Mouse (Mus musculus) liver, embryonic 16.5 days (tissue): ENCODE measurements around the gene Ddi2. TPM values are rescaled to one million over a fixed set of nuclear protein-coding genes. Genes with fewer than 3 reads are reported as not detected.

Source experiments
- ATAC-seq: fragments of 200-750 bp; cut with Nextera tagmentation; 2 replicates; pipeline ENCODE4 v1.8.0; 2017; ENCODE audit warnings: low read depth, mild to moderate bottlenecking, moderate number of reproducible peaks, moderate library complexity
- H3K27ac ChIP-seq: fragments of 300-500 bp; sonication (generic); 2 replicates; pipeline ENCODE4 v1.5.1; 2014; ENCODE audit warnings: mild to moderate bottlenecking, low read length
- H3K27me3 ChIP-seq: fragments of 300-500 bp; sonication (generic); 2 replicates; pipeline ENCODE4 v1.6.1; 2014; ENCODE audit warnings: low read depth, low read length, mixed read lengths; ENCODE audit not compliant: control insufficient read depth, insufficient read depth
- H3K36me3 ChIP-seq: fragments of 300-500 bp; sonication (generic); 2 replicates; pipeline ENCODE4 v1.6.1; 2014; ENCODE audit warnings: mild to moderate bottlenecking; ENCODE audit not compliant: control insufficient read depth, insufficient read depth
- H3K4me1 ChIP-seq: fragments of 300-500 bp; sonication (generic); 2 replicates; pipeline ENCODE4 v1.6.1; 2014; ENCODE audit warnings: low read depth, low read length, mixed read lengths; ENCODE audit not compliant: control insufficient read depth
- H3K4me2 ChIP-seq: fragments of 300-500 bp; sonication (generic); 2 replicates; pipeline ENCODE4 v1.6.1; 2014; ENCODE audit warnings: low read depth, low read length, mixed read lengths
- H3K4me3 ChIP-seq: fragments of 300-500 bp; sonication (generic); 2 replicates; pipeline ENCODE4 v1.5.1; 2014; ENCODE audit warnings: low read depth, mild to moderate bottlenecking, low read length
- H3K9ac ChIP-seq: fragments of 300-500 bp; sonication (generic); 2 replicates; pipeline ENCODE4 v1.6.1; 2014; ENCODE audit warnings: low read depth, low read length
- H3K9me3 ChIP-seq: fragments of 300-500 bp; sonication (generic); replicated peaks from 2 replicates; pipeline ENCODE4 v1.6.1; 2016; ENCODE audit warnings: low read length; ENCODE audit not compliant: control insufficient read depth
- WGBS: fragments of 180-500 bp; shearing (Covaris S2); extraction: QIAGEN DNeasy Blood & Tissue Kit; methylation state at CpG from one replicate; pipeline ENCODE4 v1.1.7; 2014; ENCODE audit not compliant: insufficient replicate concordance; 5-methylcytosine and 5-hydroxymethylcytosine counted together
- polyA plus RNA-seq: library from polyadenylated mRNA; unstranded; fragments of >200 nt; fragmentation: Nextera tagmentation; extraction: Ambion mirVana; gene quantifications from 2 replicates; pipeline ENCODE4 v1.2.1, GENCODE M21; 2015

The Ddi2 gene
- polyA plus RNA-seq, 1 experiment from 2014 or later: 14.5 TPM

- Histone ChIP-seq H3K4me1 (peaks cover 36% of the 10 kb centered on the region), H3K36me3 (no peaks in the 10 kb centered on the region), H3K9ac (peak overlapping the region; percentile 33; the same call in 1 of the 2 replicates), H3K9me3 (no peaks in the 10 kb centered on the region), H3K4me2 (0 out of 2 replicates have a peak overlapping the region, but pooled peaks have one; percentile 2), H3K27ac (peak overlapping the region; percentile 73), H3K4me3 (no peak overlapping the region), H3K27me3 (no peaks in the 10 kb centered on the region)
- ATAC-seq: no peak
- WGBS: 53% methylated on average over 11 of the region's 11 CpGs
Measured at GRCm38 (mm10) chr4:141749557-141749956, 26.3 kb upstream of the Ddi2 start.

- no peaks in the 10 kb centered on the region for H3K9me3 ChIP-seq
- H3K4me2 ChIP-seq: peak within 1 kb of the TSS; percentile 26
- ATAC-seq: no peak
- peaks cover 27% of the 10 kb centered on the region for H3K4me1 ChIP-seq
- H3K9ac ChIP-seq: peak within 1 kb of the TSS; percentile 51
- H3K27ac ChIP-seq: peak within 1 kb of the TSS; percentile 66
- WGBS: 32% methylated on average over 24 of the region's 25 CpGs
- no peaks in the 10 kb centered on the region for H3K36me3 ChIP-seq
- H3K4me3 ChIP-seq: peak within 1 kb of the TSS; percentile 51
- no peaks in the 10 kb centered on the region for H3K27me3 ChIP-seq
Measured at GRCm38 (mm10) chr4:141746578-141747346, 23.5 kb upstream of the Ddi2 start, which contains the start of gene Agmat. Agmat (plus strand) TSS chr4:141746672.

- no peaks in the 10 kb centered on the region for H3K36me3 ChIP-seq
- no peak overlapping the region for H3K4me3 ChIP-seq
- WGBS: 70% methylated on average over 4 of the region's 4 CpGs
- no peak overlapping the region for H3K9ac ChIP-seq
- H3K27me3 ChIP-seq: no peaks in the 10 kb centered on the region
- no peaks in the 10 kb centered on the region for H3K9me3 ChIP-seq
- H3K27ac ChIP-seq: peak overlapping the region; percentile 76
- no peak for ATAC-seq
- no peak overlapping the region for H3K4me2 ChIP-seq
- H3K4me1 ChIP-seq: peaks cover 16% of the 10 kb centered on the region
Measured at GRCm38 (mm10) chr4:141742381-141742780, 19.2 kb upstream of the Ddi2 start.

- WGBS: 55% methylated on average over 9 of the region's 9 CpGs
- no peaks in the 10 kb centered on the region for H3K36me3 ChIP-seq
- ATAC-seq: peak; percentile 93
- peak overlapping the region; percentile 76 for H3K27ac ChIP-seq
- H3K4me2 ChIP-seq: no peak overlapping the region
- no peak overlapping the region for H3K4me3 ChIP-seq
- no peaks in the 10 kb centered on the region for H3K9me3 ChIP-seq
- no peak overlapping the region for H3K9ac ChIP-seq
- no peaks in the 10 kb centered on the region for H3K27me3 ChIP-seq
- H3K4me1 ChIP-seq: peaks cover 13% of the 10 kb centered on the region
Measured at GRCm38 (mm10) chr4:141741856-141742255, 18.6 kb upstream of the Ddi2 start.

GRCm38 (mm10) chr4:141738015-141738414, 14.8 kb upstream of the Ddi2 start:
- Histone ChIP-seq H3K9me3 (no peaks in the 10 kb centered on the region), H3K4me1 (peaks cover 19% of the 10 kb centered on the region), H3K27me3 (no peaks in the 10 kb centered on the region), H3K4me3 (no peak overlapping the region), H3K4me2 (no peak overlapping the region), H3K9ac (no peak overlapping the region), H3K36me3 (no peaks in the 10 kb centered on the region), H3K27ac (no peak overlapping the region)
- WGBS: 66% methylated on average over 8 of the region's 8 CpGs
- no peak for ATAC-seq

- 35% methylated on average over 4 of the region's 4 CpGs for WGBS
- H3K27ac ChIP-seq: no peak overlapping the region
Measured at GRCm38 (mm10) chr4:141736856-141737255, 13.6 kb upstream of the Ddi2 start.

GRCm38 (mm10) chr4:141735206-141735560, 12.0 kb upstream of the Ddi2 start:
- Histone ChIP-seq H3K9ac (no peak overlapping the region), H3K4me2 (peak overlapping the region; percentile 63), H3K27me3 (no peaks in the 10 kb centered on the region), H3K4me1 (peaks cover 15% of the 10 kb centered on the region), H3K36me3 (no peaks in the 10 kb centered on the region), H3K9me3 (no peaks in the 10 kb centered on the region), H3K4me3 (peak overlapping the region; percentile 46), H3K27ac (no peak overlapping the region)
- ATAC-seq: no peak
- 24% methylated on average over 9 of the region's 9 CpGs for WGBS

More at GRCm38 (mm10) chr4:141736856-141737255, 13.6 kb upstream of the Ddi2 start:
- Histone ChIP-seq H3K27me3 (no peaks in the 10 kb centered on the region), H3K4me1 (peaks cover 16% of the 10 kb centered on the region), H3K9me3 (no peaks in the 10 kb centered on the region), H3K36me3 (no peaks in the 10 kb centered on the region), H3K4me3 (no peak overlapping the region), H3K9ac (no peak overlapping the region), H3K4me2 (no peak overlapping the region)
- no peak for ATAC-seq

- peak; percentile 94 for ATAC-seq
Measured at GRCm38 (mm10) chr4:141734446-141735205, 11.4 kb upstream of the Ddi2 start.

GRCm38 (mm10) chr4:141731766-141732165, 8.5 kb upstream of the Ddi2 start:
- peak; percentile 60 for ATAC-seq
- WGBS: 46% methylated on average over 5 of the region's 5 CpGs
- no peak overlapping the region for H3K4me3 ChIP-seq

More at GRCm38 (mm10) chr4:141734446-141735205, 11.4 kb upstream of the Ddi2 start:
- H3K27ac ChIP-seq: peak overlapping the region; percentile 35; the same call in 1 of the 2 replicates
- WGBS: 9% methylated on average over 24 of the region's 24 CpGs
- peaks cover 15% of the 10 kb centered on the region for H3K4me1 ChIP-seq
- no peaks in the 10 kb centered on the region for H3K9me3 ChIP-seq
- no peaks in the 10 kb centered on the region for H3K27me3 ChIP-seq
- peak overlapping the region; percentile 46 for H3K4me3 ChIP-seq
- H3K4me2 ChIP-seq: peak overlapping the region; percentile 63
- H3K9ac ChIP-seq: peak overlapping the region; percentile 24; the same call in 1 of the 2 replicates
- no peaks in the 10 kb centered on the region for H3K36me3 ChIP-seq

More at GRCm38 (mm10) chr4:141731766-141732165, 8.5 kb upstream of the Ddi2 start:
- H3K4me1 ChIP-seq: peaks cover 15% of the 10 kb centered on the region
- H3K9ac ChIP-seq: no peak overlapping the region
- H3K36me3 ChIP-seq: no peaks in the 10 kb centered on the region
- H3K9me3 ChIP-seq: no peaks in the 10 kb centered on the region
- H3K27ac ChIP-seq: peak overlapping the region; percentile 69
- no peaks in the 10 kb centered on the region for H3K27me3 ChIP-seq
- H3K4me2 ChIP-seq: no peak overlapping the region
